Mouse (Mus musculus) G1E (cell line): ENCODE data around the gene Trex1.

Experiments
- CTCF ChIP-seq: IDR thresholded peaks from 2 replicates; pipeline ENCODE4 v1.5.1; 2012; ENCODE audit warnings: low read depth, low read length, inconsistent platforms, mixed read lengths
- GATA1 ChIP-seq: IDR thresholded peaks from 2 replicates; pipeline ENCODE4 v1.6.1; 2012; ENCODE audit warnings: borderline replicate concordance, low read length, inconsistent platforms, mixed read lengths
- POLR2AphosphoS5 ChIP-seq: IDR thresholded peaks from 2 replicates; pipeline ENCODE4 v1.6.1; 2012; ENCODE audit warnings: low read depth, low read length, inconsistent platforms; ENCODE audit not compliant: insufficient replicate concordance
- TAL1 ChIP-seq: conservative IDR thresholded peaks from 2 replicates; pipeline ENCODE4 v1.6.1; 2012; ENCODE audit warnings: low read depth, low read length, inconsistent platforms, mixed read lengths

DNA sequence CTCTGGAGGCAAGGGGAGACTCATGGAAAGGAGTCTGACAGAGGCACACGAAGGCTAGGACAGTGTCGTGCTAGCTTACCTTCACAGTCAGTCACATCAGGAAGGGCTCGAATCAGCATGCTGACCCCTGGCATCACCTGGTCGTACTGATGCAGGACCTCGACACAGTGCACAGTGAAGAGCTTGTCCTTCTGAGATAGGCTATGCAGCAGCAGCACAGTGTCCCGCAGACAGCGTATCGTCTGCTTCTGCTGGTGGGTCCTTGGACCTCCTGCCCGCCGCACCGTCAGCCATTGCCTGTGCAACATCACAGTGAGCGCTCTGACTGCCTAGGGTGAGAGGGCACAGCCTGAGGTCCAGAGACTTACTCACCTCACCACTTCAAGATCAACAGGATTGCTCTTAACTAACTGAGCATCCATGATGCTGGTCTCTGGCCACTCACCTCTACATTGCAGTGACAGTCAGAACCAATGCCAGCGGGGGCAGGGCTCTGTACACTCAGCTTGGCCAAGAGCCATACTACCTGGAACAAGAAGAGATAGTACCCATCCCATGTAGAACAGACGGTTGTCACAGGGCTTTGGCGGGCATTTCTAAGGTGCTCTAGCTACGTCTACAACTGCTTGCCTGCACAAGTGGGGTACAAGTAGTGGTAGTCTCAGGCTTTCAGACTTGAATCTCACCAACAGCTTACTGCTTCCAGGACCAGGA is 807 bp upstream of the Trex1 start:
- TF ChIP-seq TAL1 (no peak), CTCF (no peak), POLR2AphosphoS5 (no peak), GATA1 (no peak)
